Mouse (Mus musculus): ENCODE results near the gene Gm49320.

- TF ChIP-seq CTCF (IDR thresholded peaks at IDR 0.05; ENCODE audit: insufficient read depth, low read depth, low read length) = peak; percentile 85
- TF ChIP-seq POLR2A (IDR thresholded peaks at IDR 0.05; ENCODE audit: insufficient read depth, low read depth, low read length) = no peak
These were observed 11.8 kb downstream of the Gm49320 start for GRCm38 (mm10) chr8:4250306-4250970.

Data from olfactory bulb, adult 2 months (tissue).